Mouse (Mus musculus): Measurements from ENCODE around the gene Prkab2. TPM values are rescaled to one million over a fixed set of nuclear protein-coding genes. Genes with fewer than 3 reads are reported as not detected.

Prkab2 gene
- total RNA-seq (2021), result 10 to 100 TPM; 17.5 to 18.8 TPM

GRCm38 (mm10) chr3:97657655-97658411 lies at the start of gene Prkab2:
Gene Prkab2 (plus strand): TSS chr3:97658193.
- DNase-seq, result peak; percentile 100
- intact Hi-C loops (cut with DNase I), result loop anchor here (2.0 kb wide), 1 partner anchor 47 kb away; the partner anchor contains the start of gene Chd1l

DNA sequence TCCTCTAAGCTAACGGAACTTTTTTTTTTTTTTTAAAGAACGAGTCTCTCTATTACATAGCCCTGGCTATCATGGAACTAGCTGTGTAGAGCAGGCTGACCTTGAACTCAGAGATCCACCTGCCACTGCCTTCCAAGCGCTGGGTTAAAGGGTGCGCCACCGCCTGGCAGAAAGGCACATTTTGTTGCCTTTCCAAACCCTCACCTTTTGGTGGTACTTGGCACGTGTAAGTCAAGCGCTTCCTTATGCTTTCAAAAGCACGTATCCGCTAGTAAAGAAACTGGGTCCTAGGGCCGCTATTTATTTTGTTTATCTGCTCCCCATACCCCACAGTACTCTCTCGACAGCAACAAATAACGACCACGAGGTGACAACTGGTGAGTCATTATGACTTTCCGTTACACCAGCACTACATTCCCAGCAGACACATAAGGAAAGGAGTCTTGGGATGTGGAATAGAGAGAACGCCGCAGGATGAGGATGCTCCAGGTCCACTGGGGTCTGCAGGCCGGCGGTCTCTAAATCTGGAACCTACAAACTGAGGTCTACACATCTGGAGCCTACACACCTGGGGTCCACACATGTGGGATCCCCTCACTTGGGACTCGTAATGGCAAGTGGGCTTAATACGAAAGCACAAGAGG lies 48.7 kb upstream of the Prkab2 start:
- intact Hi-C loops (cut with DNase I), result no loop called here

GRCm38 (mm10) chr3:97609845-97610410 lies 48.1 kb upstream of the Prkab2 start, which contains the start of gene Chd1l:
Gene Chd1l (minus strand): TSS chr3:97610203.
- peak; percentile 95 for DNase-seq
- intact Hi-C loops (cut with DNase I), result loop anchor here (2.0 to 10.0 kb wide), 2 partner anchors 47 to 265 kb away; no protein-coding TSS in a partner anchor

More for the DNA sequence above, 48.7 kb upstream of the Prkab2 start:
- peak; percentile 36 to 47 for DNase-seq

DNA sequence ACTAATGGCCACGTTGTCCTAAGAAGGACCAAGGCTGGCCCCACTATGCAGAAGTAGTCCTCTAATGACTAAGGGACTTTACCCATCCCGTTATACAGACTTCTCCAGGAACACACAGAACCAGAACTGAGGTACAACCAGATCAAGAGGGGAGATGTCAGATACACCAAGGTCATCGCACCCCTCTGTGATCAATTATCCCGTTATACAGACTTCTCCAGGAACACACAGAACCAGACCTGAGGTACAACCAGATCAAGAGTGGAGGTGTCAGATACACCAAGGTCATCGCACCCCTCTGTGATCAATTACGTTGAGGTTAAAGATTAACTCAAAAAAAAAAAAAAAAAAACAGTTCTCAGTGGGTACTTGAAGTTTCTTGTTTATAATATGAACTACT lies 47.0 kb upstream of the Prkab2 start:
- intact Hi-C loops (cut with DNase I), result loop anchor here (2.0 to 10.0 kb wide), 2 partner anchors 46 to 264 kb away; no protein-coding TSS in a partner anchor
- DNase-seq, result no peak

DNA sequence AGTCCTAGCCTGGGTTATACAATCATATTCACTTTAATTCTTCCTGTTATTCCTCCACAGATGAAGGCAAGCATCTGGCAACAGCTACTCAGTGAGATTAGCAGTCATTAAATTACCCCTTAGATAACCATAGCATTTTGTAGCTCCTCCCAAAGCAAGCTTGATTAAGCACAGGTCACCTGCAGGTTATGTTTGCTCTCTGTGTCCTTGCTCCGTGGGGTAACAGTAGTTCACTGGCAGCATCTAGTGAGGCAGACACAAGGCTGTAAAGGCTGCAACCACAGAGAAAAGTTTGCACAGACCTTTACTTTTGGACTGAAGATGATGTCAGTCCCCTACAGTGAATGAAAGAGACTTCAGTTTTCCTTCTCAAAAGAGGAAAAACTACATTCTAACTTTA lies 42.8 kb upstream of the Prkab2 start:
- DNase-seq, result no peak
- intact Hi-C loops (cut with DNase I), result loop anchor here (10.0 kb wide), 1 partner anchor 260 kb away; no protein-coding TSS in a partner anchor

DNA sequence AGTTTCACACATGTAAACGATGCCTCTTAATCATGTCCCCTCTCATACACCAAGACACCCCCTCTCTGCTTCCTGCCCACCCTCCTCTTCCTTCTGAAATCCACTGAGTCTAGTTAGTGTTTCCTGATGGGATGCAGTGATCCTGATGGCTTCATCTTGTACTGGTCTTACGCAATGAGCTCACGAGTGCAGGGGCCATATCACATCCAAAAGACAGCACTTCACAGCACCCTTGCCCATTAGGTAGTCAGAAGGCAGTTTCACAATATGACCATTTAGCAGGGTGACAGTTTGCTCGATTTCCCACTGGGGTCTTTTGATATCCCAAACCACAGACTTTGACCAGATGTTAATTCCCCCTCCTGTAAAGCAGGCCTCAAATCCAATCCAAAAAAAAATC lies 42.1 kb upstream of the Prkab2 start:
- intact Hi-C loops (cut with DNase I), result loop anchor here (10.0 kb wide), 1 partner anchor 259 kb away; no protein-coding TSS in a partner anchor
- DNase-seq, result no peak

DNA sequence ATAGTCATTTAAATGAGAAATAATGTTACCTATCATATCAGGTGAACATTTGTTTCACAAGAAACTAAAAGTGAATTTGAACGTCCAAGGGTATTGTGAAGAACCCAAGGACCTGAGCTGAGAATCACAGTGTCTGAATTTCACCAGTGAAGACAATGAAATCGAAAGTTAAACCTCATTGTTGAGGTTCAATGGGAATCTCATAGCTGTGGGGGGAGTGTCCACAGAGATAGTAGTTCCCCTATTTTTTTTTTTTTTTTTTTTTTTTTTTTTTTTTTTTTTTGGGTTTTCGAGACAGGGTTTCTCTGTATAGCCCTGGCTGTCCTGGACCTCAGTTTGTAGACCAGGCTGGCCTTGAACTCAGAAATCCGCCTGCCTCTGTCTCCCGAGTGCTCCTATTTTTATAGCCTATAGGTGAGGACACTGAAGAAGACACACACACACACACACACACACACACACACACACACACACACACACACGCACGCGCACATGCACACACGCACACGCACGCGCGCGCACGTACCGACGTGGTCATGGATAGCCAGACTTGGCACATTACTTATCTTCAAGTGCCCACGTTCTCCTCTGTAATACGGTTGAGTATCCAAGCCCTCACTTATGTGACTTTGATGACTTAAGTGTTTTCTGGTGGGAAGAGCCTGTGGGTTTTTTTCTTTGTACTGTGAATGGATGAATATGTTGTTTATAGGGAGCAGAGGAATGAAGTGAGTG lies 40.7 kb upstream of the Prkab2 start:
- no peak for DNase-seq
- intact Hi-C loops (cut with DNase I), result loop anchor here (10.0 kb wide), 1 partner anchor 258 kb away; no protein-coding TSS in a partner anchor

- no peak for DNase-seq
- intact Hi-C loops (cut with DNase I), result loop anchor here (10.0 kb wide), 1 partner anchor 257 kb away; no protein-coding TSS in a partner anchor
These were observed 40.1 kb upstream of the Prkab2 start for GRCm38 (mm10) chr3:97617899-97618298.

GRCm38 (mm10) chr3:97620657-97621056 lies 37.3 kb upstream of the Prkab2 start:
- DNase-seq, result no peak
- intact Hi-C loops (cut with DNase I), result no loop called here

GRCm38 (mm10) chr3:97624611-97625010 lies 33.4 kb upstream of the Prkab2 start:
- intact Hi-C loops (cut with DNase I), result no loop called here
- DNase-seq, result no peak

DNA sequence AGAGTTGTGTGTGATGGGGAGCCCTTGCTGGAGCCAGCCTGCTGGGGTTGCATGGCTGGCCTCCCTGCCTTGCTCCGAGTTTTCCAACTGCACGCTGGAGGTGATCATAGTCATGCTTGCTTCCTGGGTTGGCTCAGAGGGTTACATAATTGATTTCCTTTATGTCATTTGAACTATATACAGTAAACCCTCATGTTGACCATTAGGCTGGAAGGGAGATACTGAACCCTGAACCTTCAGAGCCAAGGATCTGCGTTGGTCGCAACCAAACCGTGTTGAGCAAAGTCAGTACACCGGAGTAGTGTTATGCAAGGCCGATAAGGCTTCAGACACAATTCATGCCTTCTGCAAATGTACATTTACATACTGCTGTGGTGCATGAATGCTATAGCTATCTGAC lies 30.1 kb upstream of the Prkab2 start:
- intact Hi-C loops (cut with DNase I), result no loop called here

DNA sequence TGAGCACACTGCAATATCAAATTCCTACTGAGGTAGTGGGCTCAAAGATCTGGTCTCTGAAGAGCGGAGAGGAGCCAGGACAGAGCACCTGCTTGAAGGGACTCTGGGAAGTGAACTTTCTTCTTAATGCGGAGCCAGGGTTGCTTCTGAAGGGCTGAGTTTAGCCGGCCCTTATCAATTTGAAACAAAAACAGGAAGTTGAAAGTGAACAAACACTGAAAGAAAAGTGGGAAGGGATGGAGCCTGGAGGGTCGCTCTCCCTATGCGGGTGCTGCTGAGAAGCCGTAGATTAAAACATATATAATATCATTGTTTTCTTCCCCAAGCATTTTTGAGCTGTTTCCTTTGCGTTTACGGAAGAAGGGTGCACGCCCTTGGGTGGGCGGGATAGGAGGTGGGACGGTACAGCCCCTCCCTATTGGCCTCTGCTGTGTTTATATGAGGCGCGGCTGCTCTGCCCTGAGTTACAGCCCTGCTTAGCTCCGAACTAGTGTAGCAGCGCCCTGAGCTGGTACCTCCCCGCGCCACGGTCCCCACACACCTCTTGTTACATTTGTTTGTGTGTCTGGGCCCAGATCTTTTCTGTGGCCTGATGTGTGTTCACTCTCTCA lies 29.5 kb upstream of the Prkab2 start, which contains the start of gene Fmo5:
TSS of gene Fmo5 (plus strand) at position 414 of the 611 bp plus-strand sequence.
- intact Hi-C loops (cut with DNase I), result no loop called here
- peak; percentile 78 to 79 for DNase-seq

More for the DNA sequence above, 30.1 kb upstream of the Prkab2 start:
- DNase-seq, result no peak

DNA sequence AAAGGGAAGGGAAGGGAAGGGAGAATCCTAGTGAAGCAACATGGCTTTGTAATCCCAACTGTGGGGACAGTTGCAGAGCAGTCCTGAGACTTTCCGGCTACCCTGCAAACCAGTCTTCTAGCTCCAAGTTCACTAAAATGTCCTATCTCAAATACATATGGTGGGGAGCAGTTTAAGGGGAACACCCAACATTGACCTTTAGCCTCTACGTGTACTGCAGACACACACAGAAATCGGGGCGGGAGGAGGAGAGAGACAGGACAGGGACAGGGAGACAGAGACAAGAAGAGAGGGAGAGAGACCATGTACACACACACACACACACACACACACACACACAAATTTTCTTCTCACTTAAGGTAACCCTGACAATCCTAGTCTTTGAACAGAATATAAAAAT lies 28.1 kb upstream of the Prkab2 start:
- DNase-seq, result no peak
- intact Hi-C loops (cut with DNase I), result no loop called here

- no peak for DNase-seq
- intact Hi-C loops (cut with DNase I), result no loop called here
These were observed 27.2 kb upstream of the Prkab2 start for GRCm38 (mm10) chr3:97630746-97631145.

DNA sequence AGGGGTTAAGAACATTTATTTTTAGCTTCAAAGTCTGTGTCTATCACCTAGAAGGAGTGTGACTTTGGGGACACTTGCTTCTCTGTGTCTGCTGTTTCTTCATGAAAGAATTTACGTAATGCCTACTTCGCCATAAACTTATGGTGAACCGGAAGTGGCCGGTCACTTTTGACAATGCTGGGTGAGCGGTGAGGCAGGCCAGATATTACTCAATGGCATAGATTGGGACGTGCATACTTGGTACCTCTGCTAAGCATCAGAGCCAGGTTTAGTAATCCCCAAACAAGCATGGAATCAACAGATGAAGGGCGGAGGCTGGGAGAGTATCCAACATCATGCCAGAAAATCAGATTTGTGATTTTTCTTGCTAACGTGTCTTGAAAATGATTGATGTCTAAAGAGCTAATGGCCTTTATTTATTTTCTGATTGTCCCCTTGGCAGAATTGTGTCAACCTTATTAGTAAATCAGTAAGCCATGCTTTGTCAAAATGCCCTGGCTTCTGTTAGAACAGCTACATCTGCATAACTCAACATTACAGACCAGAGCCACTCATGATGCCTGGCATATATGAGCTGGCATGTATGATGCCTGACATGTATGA lies 26.6 kb upstream of the Prkab2 start:
- no peak for DNase-seq
- intact Hi-C loops (cut with DNase I), result no loop called here

GRCm38 (mm10) chr3:97633456-97633855 lies 24.5 kb upstream of the Prkab2 start:
- intact Hi-C loops (cut with DNase I), result no loop called here
- DNase-seq, result no peak

GRCm38 (mm10) chr3:97634288-97634761 lies 23.7 kb upstream of the Prkab2 start:
- DNase-seq, result peak; percentile 75 to 78
- intact Hi-C loops (cut with DNase I), result no loop called here

- intact Hi-C loops (cut with DNase I), result no loop called here
- DNase-seq, result no peak
These were observed 16.6 kb upstream of the Prkab2 start for GRCm38 (mm10) chr3:97641396-97641795.

- no peak for DNase-seq
- intact Hi-C loops (cut with DNase I), result no loop called here
These were observed 16.0 kb upstream of the Prkab2 start for GRCm38 (mm10) chr3:97642001-97642400.

Measured in heart, postnatal 10 days (tissue).